Mouse (Mus musculus) C3H10T1/2 (cell line): ENCODE data around the gene Ada. TPM values are rescaled to one million over a fixed set of nuclear protein-coding genes. Genes with fewer than 3 reads are reported as not detected.

ENCODE experiments used
- polyA plus RNA-seq, 2 experiments: library from polyadenylated mRNA; unstranded; fragments of >200 nt; fragmentation: generic; extraction: Trizol; gene quantifications; one replicate each; pipeline ENCODE4 v1.2.1; 2012; ENCODE audit warnings: missing spikeins in 2 of 2

Gene Ada
- 1 to 10 TPM; 2.4 to 7.9 TPM for polyA plus RNA-seq

GRCm38 (mm10) chr2:163749647-163750611 is at the start of gene Ada:
TSS of gene Ada (minus strand) at chr2:163750239.

Other genes starting within 250 kb of the Ada start
- not detected for gene Hnf4a, start 243.4 kb downstream of the Ada start, polyA plus RNA-seq
- gene Ttpal, start 147.9 kb downstream of the Ada start, polyA plus RNA-seq, result 10 to 100 TPM in 1 of 2 experiments, 1 to 10 TPM in 1; 3.0 to 11.3 TPM
- gene Serinc3, start 105.1 kb downstream of the Ada start, polyA plus RNA-seq, result 10 to 100 TPM in 1 of 2 experiments, 1 to 10 TPM in 1; 2.8 to 45.0 TPM
- gene Pkig, start 91.9 kb downstream of the Ada start, polyA plus RNA-seq, result 100 to 1,000 TPM in 1 of 2 experiments, 10 to 100 TPM in 1; 78.1 to 110 TPM
- 10 to 100 TPM in 1 of 2 experiments, under 1 TPM in 1; 0.67 to 69.5 TPM for gene Ccn5, start 70.6 kb upstream of the Ada start, polyA plus RNA-seq
- not detected for gene Kcnk15, start 103.4 kb upstream of the Ada start, polyA plus RNA-seq
- not detected for gene Rims4, start 168.4 kb upstream of the Ada start, polyA plus RNA-seq
- 10 to 100 TPM; 42.4 to 94.4 TPM for gene Ywhab, start 244.7 kb upstream of the Ada start, polyA plus RNA-seq